Mouse (Mus musculus) lung, embryonic 16.5 days (tissue): Measurements from ENCODE around the gene Olfr70. TPM values are rescaled to one million over a fixed set of nuclear protein-coding genes. Genes with fewer than 3 reads are reported as not detected.

Experiments
- ATAC-seq: fragments of 200-750 bp; cut with Nextera tagmentation; 2 replicates; pipeline ENCODE4 v1.8.0; 2017; ENCODE audit warnings: low read depth, mild to moderate bottlenecking, moderate library complexity
- H3K27ac ChIP-seq: fragments of 300-500 bp; sonication (generic); 2 replicates; pipeline ENCODE4 v1.5.1; 2014; ENCODE audit warnings: mild to moderate bottlenecking, control low read depth, low read length
- H3K27me3 ChIP-seq: fragments of 300-500 bp; sonication (generic); 2 replicates; pipeline ENCODE4 v1.6.1; 2014; ENCODE audit warnings: low read depth, low read length, mixed read lengths; ENCODE audit not compliant: control insufficient read depth, insufficient read depth
- H3K36me3 ChIP-seq: fragments of 300-500 bp; sonication (generic); 2 replicates; pipeline ENCODE4 v1.6.1; 2014; ENCODE audit warnings: low read length; ENCODE audit not compliant: control insufficient read depth, insufficient read depth
- H3K4me1 ChIP-seq: fragments of 300-500 bp; sonication (generic); replicated peaks from 2 replicates; pipeline ENCODE4 v1.6.1; 2014; ENCODE audit warnings: low read length, mixed read lengths; ENCODE audit not compliant: control insufficient read depth, insufficient read depth
- H3K4me2 ChIP-seq: fragments of 300-500 bp; sonication (generic); 2 replicates; pipeline ENCODE4 v1.6.1; 2014; ENCODE audit warnings: low read depth, low read length, control low read depth
- H3K4me3 ChIP-seq: fragments of 300-500 bp; sonication (generic); 2 replicates; pipeline ENCODE4 v1.5.1; 2014; ENCODE audit warnings: mild to moderate bottlenecking, low read length, control low read depth
- H3K9ac ChIP-seq: fragments of 300-500 bp; sonication (generic); 2 replicates; pipeline ENCODE4 v1.6.1; 2014; ENCODE audit warnings: low read length, control low read depth
- H3K9me3 ChIP-seq: fragments of 300-500 bp; sonication (generic); 2 replicates; pipeline ENCODE4 v1.6.1; 2016; ENCODE audit warnings: low read length; ENCODE audit not compliant: control insufficient read depth
- WGBS: fragments of 180-500 bp; shearing (Covaris S2); extraction: QIAGEN DNeasy Blood & Tissue Kit; methylation state at CpG from one replicate; pipeline ENCODE4 v1.1.7; 2014; 5-methylcytosine and 5-hydroxymethylcytosine counted together
- polyA plus RNA-seq: library from polyadenylated mRNA; unstranded; fragments of >200 nt; fragmentation: Nextera tagmentation; extraction: Ambion mirVana; gene quantifications from 2 replicates; pipeline ENCODE4 v1.2.1, GENCODE M21; 2015

Gene Olfr70
- polyA plus RNA-seq: not detected in 2 replicates

DNA sequence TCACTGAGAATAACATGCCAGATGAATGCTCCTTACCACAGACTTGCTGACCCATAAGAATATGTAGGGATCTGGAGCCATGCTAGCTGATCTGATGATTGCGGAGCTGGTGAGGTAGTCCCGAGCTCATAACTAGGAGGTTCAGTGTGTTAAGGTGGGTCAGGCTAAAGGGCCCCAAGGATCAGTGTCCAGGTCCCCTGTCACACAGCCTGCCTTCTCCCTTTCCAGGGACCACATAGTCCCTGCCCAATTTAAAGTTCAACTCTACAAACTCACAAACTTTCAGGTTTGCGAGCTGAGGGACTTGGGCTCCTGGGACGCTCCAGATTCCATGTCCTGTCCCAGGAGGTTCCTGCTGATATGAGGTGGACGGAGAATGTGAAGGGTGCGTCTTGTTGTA is at the start of gene Olfr70:
Gene Olfr70, minus strand, starts transcription at position 101 of the 400 bp plus-strand sequence.
- H3K9me3 ChIP-seq: no peaks in the 10 kb centered on the region
- 83% methylated on average over 6 of the region's 6 CpGs for WGBS
- H3K4me3 ChIP-seq: no peak within 1 kb of the TSS
- H3K4me2 ChIP-seq: no peak within 1 kb of the TSS
- H3K4me1 ChIP-seq: no peaks in the 10 kb centered on the region; the same call in 1 of the 2 replicates
- no peaks in the 10 kb centered on the region for H3K27me3 ChIP-seq
- no peaks in the 10 kb centered on the region for H3K36me3 ChIP-seq
- H3K27ac ChIP-seq: no peak within 1 kb of the TSS
- no peak within 1 kb of the TSS for H3K9ac ChIP-seq
- no peak for ATAC-seq

DNA sequence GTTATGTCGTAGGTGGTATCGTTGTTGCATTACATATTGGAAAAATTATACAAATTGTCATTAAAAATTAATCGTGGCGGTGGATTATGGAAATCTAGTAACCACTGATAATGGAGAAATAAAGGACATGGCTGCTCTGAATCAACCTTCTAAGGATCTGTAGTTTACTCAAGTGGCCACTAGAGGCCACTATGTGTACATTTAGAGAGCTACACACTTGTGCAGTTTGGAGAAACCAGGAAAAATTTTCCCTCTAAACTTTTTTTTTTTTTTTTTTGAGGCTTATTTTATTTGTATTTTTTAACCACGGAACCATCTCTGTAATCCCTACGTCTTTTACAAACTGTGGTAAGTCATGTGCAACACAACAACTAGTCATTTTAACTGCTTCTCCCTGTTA is 44.6 kb upstream of the Olfr70 start:
- Histone ChIP-seq H3K27me3 (no peaks in the 10 kb centered on the region), H3K4me2 (no peak overlapping the region), H3K4me1 (peaks cover 3% of the 10 kb centered on the region; the same call in 1 of the 2 replicates), H3K27ac (no peak overlapping the region), H3K9me3 (no peaks in the 10 kb centered on the region), H3K4me3 (no peak overlapping the region), H3K9ac (no peak overlapping the region), H3K36me3 (no peaks in the 10 kb centered on the region)
- WGBS: 11% methylated on average over 6 of the region's 6 CpGs
- ATAC-seq: no peak

DNA sequence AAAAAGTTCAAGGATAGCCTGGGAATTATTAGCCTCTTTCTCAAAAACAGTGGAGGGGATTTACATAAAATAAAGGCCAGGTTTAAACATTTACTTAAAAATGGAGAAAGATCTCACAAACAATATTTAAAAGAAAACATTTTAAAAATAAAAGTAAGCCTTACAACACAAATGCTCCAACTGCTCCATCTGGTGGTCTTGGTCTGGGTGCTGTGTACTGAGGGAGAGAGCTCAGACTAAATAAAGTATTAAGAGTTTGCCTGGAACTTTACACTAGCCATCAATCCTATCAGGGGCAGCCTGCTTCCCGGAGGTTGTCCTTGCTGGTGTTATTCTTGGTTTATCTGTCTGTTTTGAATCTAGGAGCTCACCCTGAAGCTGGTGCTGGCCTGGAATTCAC is 42.5 kb upstream of the Olfr70 start:
- no peaks in the 10 kb centered on the region for H3K27me3 ChIP-seq
- H3K9me3 ChIP-seq: no peaks in the 10 kb centered on the region
- no peak overlapping the region for H3K9ac ChIP-seq
- no peaks in the 10 kb centered on the region for H3K36me3 ChIP-seq
- H3K4me2 ChIP-seq: no peak overlapping the region
- 17% methylated on average over 1 of the region's 1 CpGs for WGBS
- ATAC-seq: no peak
- no peak overlapping the region for H3K27ac ChIP-seq
- no peak overlapping the region for H3K4me3 ChIP-seq
- H3K4me1 ChIP-seq: peaks cover 1% of the 10 kb centered on the region; the same call in 1 of the 2 replicates

DNA sequence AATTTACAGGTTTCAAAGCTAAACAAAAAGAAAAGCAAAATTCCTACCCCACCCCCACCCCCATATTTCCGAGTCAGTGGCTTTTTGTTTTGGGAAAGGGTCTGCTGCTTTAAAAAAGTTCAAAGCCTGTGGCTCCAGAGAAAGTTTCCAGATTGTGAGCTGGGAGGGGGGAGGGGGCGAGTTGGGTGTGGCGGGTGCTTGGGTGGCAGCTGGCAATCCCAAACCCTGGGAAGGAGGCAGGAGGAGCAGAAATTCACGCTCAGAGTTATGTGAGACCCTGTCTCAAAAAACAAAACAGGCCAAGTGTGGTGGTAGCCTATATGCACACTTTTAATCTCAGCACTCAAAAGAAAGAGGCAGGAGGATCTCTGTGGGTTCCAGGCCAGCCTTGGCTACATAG is 42.0 kb upstream of the Olfr70 start:
- no peak for ATAC-seq
- no peak overlapping the region for H3K27ac ChIP-seq
- H3K9ac ChIP-seq: no peak overlapping the region
- H3K9me3 ChIP-seq: no peaks in the 10 kb centered on the region
- no peak overlapping the region for H3K4me2 ChIP-seq
- no peaks in the 10 kb centered on the region; the same call in 1 of the 2 replicates for H3K4me1 ChIP-seq
- H3K4me3 ChIP-seq: no peak overlapping the region
- 30% methylated on average over 4 of the region's 4 CpGs for WGBS
- no peaks in the 10 kb centered on the region for H3K27me3 ChIP-seq
- H3K36me3 ChIP-seq: no peaks in the 10 kb centered on the region

DNA sequence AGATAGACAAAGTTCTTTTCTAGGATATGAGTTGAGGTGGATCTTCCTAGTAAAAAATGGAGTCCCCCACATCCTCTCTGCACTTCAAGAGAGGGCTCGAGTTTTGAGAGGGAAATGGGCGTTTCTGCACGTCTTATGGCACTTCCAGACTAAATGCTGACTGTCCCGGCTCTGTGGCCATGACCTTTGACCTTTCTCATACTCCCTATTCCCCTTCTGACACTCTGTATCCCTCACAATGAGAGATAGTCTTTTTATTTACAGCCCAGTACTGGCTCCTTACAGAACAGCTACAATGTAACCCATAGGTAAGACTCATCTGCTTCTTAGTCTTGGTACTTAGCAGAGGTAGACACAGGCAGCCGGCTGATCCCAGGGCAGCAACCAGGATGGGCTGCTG is 40.9 kb upstream of the Olfr70 start:
- Histone ChIP-seq H3K9ac (no peak overlapping the region), H3K36me3 (no peaks in the 10 kb centered on the region), H3K4me1 (0 out of 2 replicates have a peak, but pooled peaks cover 2% of the 10 kb centered on the region), H3K9me3 (no peaks in the 10 kb centered on the region), H3K4me3 (no peak overlapping the region), H3K4me2 (no peak overlapping the region), H3K27ac (no peak overlapping the region), H3K27me3 (no peaks in the 10 kb centered on the region)
- WGBS: 50% methylated on average over 5 of the region's 5 CpGs
- no peak for ATAC-seq

DNA sequence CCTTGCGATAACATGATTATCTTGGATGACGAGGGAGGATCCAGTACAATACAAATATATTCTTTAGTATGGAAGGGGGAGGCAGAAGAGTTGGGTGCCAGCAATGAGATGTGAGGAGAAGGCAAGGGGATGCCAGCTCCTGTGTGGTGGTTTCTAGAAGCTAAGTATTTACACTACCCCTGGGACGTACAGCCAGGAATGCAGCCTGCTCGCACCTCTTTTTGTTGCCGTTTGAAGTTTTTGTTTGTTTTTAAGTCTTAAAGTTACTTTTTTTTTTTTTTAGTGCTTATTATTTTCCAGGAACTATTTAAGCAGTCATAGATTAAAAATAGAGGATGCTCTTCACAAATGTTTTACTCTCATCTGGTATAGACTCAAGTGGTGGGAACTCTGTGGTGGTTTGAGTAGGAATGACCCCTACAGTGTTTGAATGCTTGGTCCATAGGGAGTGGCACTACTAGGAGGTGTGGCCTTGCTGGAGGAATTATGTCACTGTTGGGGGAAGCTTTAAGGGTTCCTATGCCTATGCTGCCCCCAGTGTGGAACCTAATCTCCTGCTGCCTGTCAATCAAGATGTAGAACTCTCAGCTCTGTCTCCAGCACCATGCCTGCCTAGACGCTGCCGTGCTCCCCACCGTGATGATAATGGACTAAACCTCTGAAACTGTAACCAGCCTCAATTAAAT is 38.5 kb upstream of the Olfr70 start:
- ATAC-seq: no peak
- no peak overlapping the region for H3K27ac ChIP-seq
- no peak overlapping the region for H3K4me3 ChIP-seq
- H3K4me2 ChIP-seq: no peak overlapping the region
- H3K9ac ChIP-seq: no peak overlapping the region
- no peaks in the 10 kb centered on the region for H3K27me3 ChIP-seq
- H3K36me3 ChIP-seq: no peaks in the 10 kb centered on the region
- WGBS: 49% methylated on average over 8 of the region's 8 CpGs
- 0 out of 2 replicates have a peak, but pooled peaks cover 2% of the 10 kb centered on the region for H3K4me1 ChIP-seq
- H3K9me3 ChIP-seq: no peaks in the 10 kb centered on the region

DNA sequence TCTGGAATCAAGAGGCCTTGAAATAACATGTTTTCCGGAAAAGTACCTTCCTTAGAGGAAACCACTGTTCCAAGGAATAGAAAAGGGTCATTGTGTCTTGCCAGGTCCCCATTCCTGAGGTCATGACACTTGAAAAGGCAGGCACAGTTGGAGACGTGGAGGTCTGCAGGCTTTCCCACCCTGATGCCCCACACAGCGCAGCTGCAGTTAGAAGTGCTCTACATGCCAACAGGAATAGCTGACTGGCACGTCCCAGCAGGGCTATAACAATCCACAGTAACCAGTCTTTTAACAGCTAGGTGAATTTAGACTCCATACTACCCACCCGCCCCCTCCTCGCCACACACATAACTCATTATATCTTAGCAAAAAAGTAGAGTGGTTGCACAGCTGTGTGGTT is 36.5 kb upstream of the Olfr70 start:
- Histone ChIP-seq H3K4me2 (no peak overlapping the region), H3K4me1 (peaks cover 7% of the 10 kb centered on the region; the same call in 1 of the 2 replicates), H3K27ac (peak overlapping the region; percentile 66), H3K4me3 (no peak overlapping the region), H3K9me3 (no peaks in the 10 kb centered on the region), H3K36me3 (no peaks in the 10 kb centered on the region), H3K27me3 (no peaks in the 10 kb centered on the region), H3K9ac (no peak overlapping the region)
- ATAC-seq: no peak; the same call in 1 of the 2 replicates
- 56% methylated on average over 6 of the region's 6 CpGs for WGBS

DNA sequence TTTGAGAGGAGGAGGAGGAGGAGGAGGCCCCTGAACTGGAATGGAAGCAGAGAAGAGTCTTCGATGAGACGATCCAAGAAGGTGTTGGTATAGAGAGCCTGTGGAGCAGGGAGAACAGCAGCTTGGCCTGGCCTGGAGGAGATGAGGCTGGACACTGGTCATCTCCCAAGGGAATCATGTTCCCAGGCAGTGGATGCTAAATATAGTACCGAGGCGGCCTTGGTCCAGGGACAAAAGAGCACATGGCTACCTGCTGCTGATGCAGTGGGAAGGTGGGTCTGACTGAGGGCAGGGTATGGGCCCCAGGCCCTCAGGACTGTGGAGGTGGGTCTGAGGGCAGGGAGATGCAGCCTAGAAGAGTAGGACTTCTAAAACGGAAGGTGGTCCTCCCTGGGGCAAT is 32.6 kb upstream of the Olfr70 start:
- Histone ChIP-seq H3K4me2 (no peak overlapping the region), H3K36me3 (no peaks in the 10 kb centered on the region), H3K27ac (no peak overlapping the region), H3K4me3 (no peak overlapping the region), H3K27me3 (no peaks in the 10 kb centered on the region), H3K9me3 (no peaks in the 10 kb centered on the region), H3K9ac (no peak overlapping the region), H3K4me1 (peaks cover 36% of the 10 kb centered on the region)
- no peak for ATAC-seq
- 76% methylated on average over 5 of the region's 5 CpGs for WGBS

DNA sequence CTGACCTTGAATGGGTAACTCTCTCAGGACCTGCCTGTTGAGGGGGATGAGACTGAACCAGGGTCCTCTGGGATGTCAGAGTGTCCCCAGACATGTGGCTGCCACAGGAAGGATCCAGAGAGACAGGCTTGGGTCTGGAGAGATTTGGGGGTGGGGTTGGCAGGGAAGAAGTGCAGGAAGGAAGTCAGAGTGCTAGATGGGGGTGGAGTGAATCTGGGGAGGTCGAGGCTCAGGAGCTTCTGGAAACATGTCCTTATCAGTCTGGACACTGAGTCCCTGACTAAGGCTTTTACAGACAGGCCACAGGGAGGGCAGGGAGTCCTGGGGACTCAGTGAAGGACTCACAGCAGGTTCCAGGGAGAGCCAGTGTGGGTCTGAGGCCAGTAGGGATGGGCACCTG is 31.6 kb upstream of the Olfr70 start:
- no peaks in the 10 kb centered on the region for H3K36me3 ChIP-seq
- no peak for ATAC-seq
- H3K27me3 ChIP-seq: no peaks in the 10 kb centered on the region
- peaks cover 44% of the 10 kb centered on the region for H3K4me1 ChIP-seq
- H3K9me3 ChIP-seq: no peaks in the 10 kb centered on the region
- peak overlapping the region; percentile 2; the same call in 1 of the 2 replicates for H3K9ac ChIP-seq
- H3K4me3 ChIP-seq: no peak overlapping the region
- WGBS: 5% methylated on average over 1 of the region's 1 CpGs
- H3K4me2 ChIP-seq: no peak overlapping the region
- no peak overlapping the region for H3K27ac ChIP-seq
